Mouse (Mus musculus) kidney, adult 9 months (tissue): ENCODE measurements around the gene Riox2.

Source experiments
- DNase-seq: peaks from one replicate; pipeline ENCODE4 v3.0.0; 2022

The Riox2 gene

GRCm38 (mm10) chr16:59521752-59522423 is 50.3 kb downstream of the Riox2 start:
- no peak for DNase-seq

- no peak for DNase-seq
Observed at GRCm38 (mm10) chr16:59526939-59527338, 55.4 kb downstream of the Riox2 start.

GRCm38 (mm10) chr16:59529570-59529969 is 58.0 kb downstream of the Riox2 start:
- DNase-seq = no peak

- DNase-seq = no peak
Observed at GRCm38 (mm10) chr16:59531243-59531642, 59.7 kb downstream of the Riox2 start.

- DNase-seq = no peak
Observed at GRCm38 (mm10) chr16:59532561-59532960, 61.0 kb downstream of the Riox2 start.

- no peak for DNase-seq
Observed at GRCm38 (mm10) chr16:59534349-59534748, 62.8 kb downstream of the Riox2 start.

GRCm38 (mm10) chr16:59535673-59536072 is 64.1 kb downstream of the Riox2 start:
- DNase-seq = no peak

- DNase-seq = no peak
Observed at GRCm38 (mm10) chr16:59540944-59541343, 69.4 kb downstream of the Riox2 start.

GRCm38 (mm10) chr16:59541382-59541781 is 69.8 kb downstream of the Riox2 start:
- no peak for DNase-seq
